Mouse (Mus musculus) intestine, embryonic 14.5 days (tissue): ENCODE results near the gene Becn1. TPM values are rescaled to one million over a fixed set of nuclear protein-coding genes. Genes with fewer than 3 reads are reported as not detected.

Experiments
- ATAC-seq: fragments of 200-750 bp; cut with Nextera tagmentation; replicated peaks from 2 replicates; pipeline ENCODE4 v1.8.0; 2017; ENCODE audit warnings: low read depth, moderate number of reproducible peaks, moderate TSS enrichment, moderate library complexity; ENCODE audit not compliant: low FRiP score, low TSS enrichment
- DNase-seq: peaks from one replicate; pipeline ENCODE4 v3.0.0-alpha.2; 2018; ENCODE audit warnings: low spot score
- H3K27ac ChIP-seq: fragments of 300-500 bp; sonication (generic); 2 replicates; pipeline ENCODE4 v1.5.1; 2014; ENCODE audit warnings: low read depth, mild to moderate bottlenecking, control low read depth
- H3K27me3 ChIP-seq: fragments of 300-500 bp; sonication (generic); replicated peaks from 2 replicates; pipeline ENCODE4 v1.6.1; 2014; ENCODE audit warnings: low read length, control low read depth; ENCODE audit not compliant: control insufficient read depth, insufficient read depth
- H3K36me3 ChIP-seq: fragments of 300-500 bp; sonication (generic); 2 replicates; pipeline ENCODE4 v1.6.1; 2014; ENCODE audit warnings: low read length, control low read depth; ENCODE audit not compliant: control insufficient read depth, insufficient read depth
- H3K4me1 ChIP-seq: fragments of 300-500 bp; sonication (generic); replicated peaks from 2 replicates; pipeline ENCODE4 v1.6.1; 2014; ENCODE audit warnings: low read length, control low read depth, mixed read lengths; ENCODE audit not compliant: control insufficient read depth, insufficient read depth
- H3K4me2 ChIP-seq: fragments of 300-500 bp; sonication (generic); 2 replicates; pipeline ENCODE4 v1.6.1; 2014; ENCODE audit warnings: low read length
- H3K4me3 ChIP-seq: fragments of 300-500 bp; sonication (generic); 2 replicates; pipeline ENCODE4 v1.5.1; 2014; ENCODE audit warnings: low read depth, low read length, control low read depth, mixed read lengths
- H3K9ac ChIP-seq: fragments of 300-500 bp; sonication (generic); 2 replicates; pipeline ENCODE4 v1.6.1; 2014; ENCODE audit warnings: mild to moderate bottlenecking, low read length
- H3K9me3 ChIP-seq: fragments of 300-500 bp; sonication (generic); 2 replicates; pipeline ENCODE4 v1.6.1; 2016; ENCODE audit warnings: low read length, control low read depth; ENCODE audit not compliant: control insufficient read depth
- WGBS: fragments of 180-500 bp; shearing (Covaris S2); extraction: QIAGEN DNeasy Blood & Tissue Kit; methylation state at CpG from one replicate; pipeline ENCODE4 v1.1.7; 2014; 5-methylcytosine and 5-hydroxymethylcytosine counted together
- polyA plus RNA-seq: library from polyadenylated mRNA; unstranded; fragments of >200 nt; fragmentation: Nextera tagmentation; extraction: Ambion mirVana; gene quantifications from 2 replicates; pipeline ENCODE4 v1.2.1, GENCODE M21; 2014

The Becn1 gene
- polyA plus RNA-seq, 1 experiment from 2014 or later: 141 TPM

- peaks cover 13% of the 10 kb centered on the region; the same call in 1 of the 2 replicates for H3K36me3 ChIP-seq
- no peak overlapping the region for H3K27ac ChIP-seq
- ATAC-seq (peak; percentile 8; the same call in 1 of the 2 replicates), DNase-seq (no peak)
- H3K9me3 ChIP-seq: no peaks in the 10 kb centered on the region
- peak overlapping the region; percentile 80 for H3K4me3 ChIP-seq
- peaks cover 29% of the 10 kb centered on the region for H3K4me1 ChIP-seq
- H3K9ac ChIP-seq: 0 out of 2 replicates have a peak overlapping the region, but pooled peaks have one; percentile 5
- peak overlapping the region; percentile 95 for H3K4me2 ChIP-seq
- whole genome bisulfite sequencing: 59% methylated on average over 14 of the region's 14 CpGs
- H3K27me3 ChIP-seq: no peaks in the 10 kb centered on the region
Measured at GRCm38 (mm10) chr11:101279193-101279569, 22.9 kb downstream of the Becn1 start.

- peaks cover 29% of the 10 kb centered on the region for H3K4me1 ChIP-seq
Measured at GRCm38 (mm10) chr11:101278223-101279192, 23.6 kb downstream of the Becn1 start, which contains the start of the genes Cntd1 and Coa3. Gene Cntd1, plus strand, starts transcription at chr11:101279012. Gene Coa3, minus strand, starts transcription at chr11:101279114.

GRCm38 (mm10) chr11:101277381-101278222 is 24.5 kb downstream of the Becn1 start:
- Histone ChIP-seq H3K9ac (peak overlapping the region; percentile 72), H3K27me3 (no peaks in the 10 kb centered on the region), H3K27ac (peak overlapping the region; percentile 65), H3K36me3 (peaks cover 14% of the 10 kb centered on the region; the same call in 1 of the 2 replicates), H3K4me1 (peaks cover 29% of the 10 kb centered on the region), H3K4me3 (peak overlapping the region; percentile 80), H3K9me3 (no peaks in the 10 kb centered on the region), H3K4me2 (peak overlapping the region; percentile 95)
- ATAC-seq (peak; percentile 38; the same call in 1 of the 2 replicates), DNase-seq (peak; percentile 66)
- WGBS: 58% methylated on average over 12 of the region's 12 CpGs

More at GRCm38 (mm10) chr11:101278223-101279192, 23.6 kb downstream of the Becn1 start, which contains the start of the genes Cntd1 and Coa3:
- peak within 1 kb of the TSS; percentile 80 for H3K4me3 ChIP-seq
- H3K27ac ChIP-seq: peak within 1 kb of the TSS; percentile 65
- 8% methylated on average over 45 of the region's 45 CpGs for WGBS
- no peaks in the 10 kb centered on the region for H3K27me3 ChIP-seq
- H3K9me3 ChIP-seq: no peaks in the 10 kb centered on the region
- H3K4me2 ChIP-seq: peak within 1 kb of the TSS; percentile 95
- DNase-seq (peak; percentile 89), ATAC-seq (peak; percentile 92)
- H3K36me3 ChIP-seq: peaks cover 14% of the 10 kb centered on the region; the same call in 1 of the 2 replicates
- H3K9ac ChIP-seq: peak within 1 kb of the TSS; percentile 72

GRCm38 (mm10) chr11:101276319-101277070 is 25.6 kb downstream of the Becn1 start:
- no peak overlapping the region for H3K4me3 ChIP-seq
- H3K9me3 ChIP-seq: no peaks in the 10 kb centered on the region
- no peaks in the 10 kb centered on the region for H3K27me3 ChIP-seq
- ATAC-seq: no peak
- WGBS: 34% methylated on average over 27 of the region's 27 CpGs
- peaks cover 29% of the 10 kb centered on the region for H3K4me1 ChIP-seq
- H3K36me3 ChIP-seq: peaks cover 14% of the 10 kb centered on the region; the same call in 1 of the 2 replicates
- H3K27ac ChIP-seq: no peak overlapping the region
- peak overlapping the region; percentile 95 for H3K4me2 ChIP-seq
- DNase-seq: no peak
- no peak overlapping the region for H3K9ac ChIP-seq

GRCm38 (mm10) chr11:101275309-101275708 is 26.8 kb downstream of the Becn1 start:
- Histone ChIP-seq H3K4me3 (no peak overlapping the region), H3K4me1 (peaks cover 29% of the 10 kb centered on the region), H3K4me2 (no peak overlapping the region), H3K27ac (no peak overlapping the region), H3K36me3 (peaks cover 14% of the 10 kb centered on the region; the same call in 1 of the 2 replicates), H3K9ac (no peak overlapping the region), H3K9me3 (no peaks in the 10 kb centered on the region), H3K27me3 (no peaks in the 10 kb centered on the region)
- DNase-seq (no peak), ATAC-seq (no peak)
- WGBS: 71% methylated on average over 4 of the region's 4 CpGs

GRCm38 (mm10) chr11:101272446-101272845 is 29.6 kb downstream of the Becn1 start:
- ATAC-seq: no peak
- Histone ChIP-seq H3K27ac (no peak overlapping the region), H3K9me3 (no peaks in the 10 kb centered on the region), H3K9ac (no peak overlapping the region), H3K4me3 (no peak overlapping the region), H3K4me2 (no peak overlapping the region), H3K36me3 (peaks cover 14% of the 10 kb centered on the region; the same call in 1 of the 2 replicates), H3K4me1 (peaks cover 22% of the 10 kb centered on the region), H3K27me3 (no peaks in the 10 kb centered on the region)
- 85% methylated on average over 3 of the region's 3 CpGs for WGBS
- DNase-seq: no peak

GRCm38 (mm10) chr11:101269577-101270116 is 32.4 kb downstream of the Becn1 start:
- H3K4me2 ChIP-seq: no peak overlapping the region
- H3K4me3 ChIP-seq: no peak overlapping the region
- H3K9ac ChIP-seq: no peak overlapping the region
- DNase-seq: peak; percentile 76
- H3K36me3 ChIP-seq: 0 out of 2 replicates have a peak, but pooled peaks cover 3% of the 10 kb centered on the region
- no peaks in the 10 kb centered on the region for H3K9me3 ChIP-seq
- 12% methylated on average over 10 of the region's 10 CpGs for WGBS
- H3K27ac ChIP-seq: no peak overlapping the region
- peaks cover 12% of the 10 kb centered on the region for H3K4me1 ChIP-seq
- no peak for ATAC-seq
- H3K27me3 ChIP-seq: peaks cover 8% of the 10 kb centered on the region
